Mouse (Mus musculus): ENCODE measurements around the gene Aloxe3. TPM values are rescaled to one million over a fixed set of nuclear protein-coding genes. Genes with fewer than 3 reads are reported as not detected.

Aloxe3 gene
- polyA plus RNA-seq (2016; fragmentation: Nextera tagmentation; extraction: Ambion mirVana): 0.26 and 0.28 TPM in 2 replicates

- Histone ChIP-seq H3K4me1 (peaks cover 41% of the 10 kb centered on the region), H3K27ac (peak within 1 kb of the TSS; percentile 64), H3K27me3 (ENCODE audit: poor library complexity, severe bottlenecking) (peaks cover 53% of the 10 kb centered on the region), H3K4me3 (peak within 1 kb of the TSS; percentile 84), H3K36me3 (replicated peaks) (no peaks in the 10 kb centered on the region), H3K9me3 (no peaks in the 10 kb centered on the region)
- no peak for DNase-seq (ENCODE audit: extremely low spot score, low spot score)
- WGBS: 1% methylated on average over 3 of the region's 3 CpGs
Measured at GRCm38 (mm10) chr11:69125852-69125918, at the start of gene Aloxe3. Aloxe3 (plus strand) TSS chr11:69125896.

GRCm38 (mm10) chr11:69076572-69076971 lies 49.1 kb upstream of the Aloxe3 start:
- Histone ChIP-seq H3K27me3 (ENCODE audit: poor library complexity, severe bottlenecking) (no peaks in the 10 kb centered on the region), H3K4me3 (no peak overlapping the region)
- 82% methylated on average over 5 of the region's 5 CpGs for WGBS

GRCm38 (mm10) chr11:69077316-69077715 lies 48.4 kb upstream of the Aloxe3 start:
- peaks cover 27% of the 10 kb centered on the region for H3K4me1 ChIP-seq
- 87% methylated on average over 9 of the region's 9 CpGs for WGBS
- no peaks in the 10 kb centered on the region for H3K36me3 ChIP-seq (replicated peaks)
- DNase-seq (ENCODE audit: extremely low spot score, low spot score): no peak
- H3K9me3 ChIP-seq: no peaks in the 10 kb centered on the region
- no peak overlapping the region for H3K4me3 ChIP-seq
- no peak overlapping the region for H3K27ac ChIP-seq
- no peaks in the 10 kb centered on the region for H3K27me3 ChIP-seq (ENCODE audit: poor library complexity, severe bottlenecking)

More at GRCm38 (mm10) chr11:69076572-69076971, 49.1 kb upstream of the Aloxe3 start:
- Histone ChIP-seq H3K27ac (no peak overlapping the region), H3K9me3 (no peaks in the 10 kb centered on the region), H3K36me3 (replicated peaks) (no peaks in the 10 kb centered on the region), H3K4me1 (peaks cover 35% of the 10 kb centered on the region)
- no peak for DNase-seq (ENCODE audit: extremely low spot score, low spot score)

- 86% methylated on average over 6 of the region's 6 CpGs for WGBS
- H3K27me3 ChIP-seq (ENCODE audit: poor library complexity, severe bottlenecking): no peaks in the 10 kb centered on the region
- H3K27ac ChIP-seq: no peak overlapping the region
- DNase-seq (ENCODE audit: extremely low spot score, low spot score): no peak
- H3K4me3 ChIP-seq: no peak overlapping the region
- H3K36me3 ChIP-seq (replicated peaks): no peaks in the 10 kb centered on the region
- H3K4me1 ChIP-seq: peaks cover 22% of the 10 kb centered on the region
- H3K9me3 ChIP-seq: no peaks in the 10 kb centered on the region
Measured at GRCm38 (mm10) chr11:69078041-69078440, 47.7 kb upstream of the Aloxe3 start.

GRCm38 (mm10) chr11:69078805-69079438 lies 46.8 kb upstream of the Aloxe3 start:
- H3K9me3 ChIP-seq: no peaks in the 10 kb centered on the region
- no peak overlapping the region for H3K27ac ChIP-seq
- no peak for DNase-seq (ENCODE audit: extremely low spot score, low spot score)
- H3K36me3 ChIP-seq (replicated peaks): no peaks in the 10 kb centered on the region
- no peak overlapping the region for H3K4me3 ChIP-seq
- no peaks in the 10 kb centered on the region for H3K27me3 ChIP-seq (ENCODE audit: poor library complexity, severe bottlenecking)
- peaks cover 16% of the 10 kb centered on the region for H3K4me1 ChIP-seq
- WGBS: 87% methylated on average over 5 of the region's 5 CpGs

- H3K27ac ChIP-seq: no peak overlapping the region
- no peak overlapping the region for H3K4me3 ChIP-seq
- WGBS: 87% methylated on average over 15 of the region's 15 CpGs
- H3K4me1 ChIP-seq: peaks cover 6% of the 10 kb centered on the region
- H3K9me3 ChIP-seq: no peaks in the 10 kb centered on the region
- no peak for DNase-seq (ENCODE audit: extremely low spot score, low spot score)
- no peaks in the 10 kb centered on the region for H3K36me3 ChIP-seq (replicated peaks)
- H3K27me3 ChIP-seq (ENCODE audit: poor library complexity, severe bottlenecking): no peaks in the 10 kb centered on the region
Measured at GRCm38 (mm10) chr11:69080102-69080854, 45.4 kb upstream of the Aloxe3 start.

GRCm38 (mm10) chr11:69080855-69081222 lies 44.9 kb upstream of the Aloxe3 start:
- H3K4me1 ChIP-seq: peaks cover 6% of the 10 kb centered on the region
- H3K27me3 ChIP-seq (ENCODE audit: poor library complexity, severe bottlenecking): no peaks in the 10 kb centered on the region
- no peak overlapping the region for H3K4me3 ChIP-seq
- H3K27ac ChIP-seq: no peak overlapping the region
- no peaks in the 10 kb centered on the region for H3K9me3 ChIP-seq
- no peak for DNase-seq (ENCODE audit: extremely low spot score, low spot score)
- 87% methylated on average over 8 of the region's 8 CpGs for WGBS
- no peaks in the 10 kb centered on the region for H3K36me3 ChIP-seq (replicated peaks)

GRCm38 (mm10) chr11:69081613-69082012 lies 44.1 kb upstream of the Aloxe3 start:
- 92% methylated on average over 7 of the region's 7 CpGs for WGBS
- Histone ChIP-seq H3K9me3 (no peaks in the 10 kb centered on the region), H3K4me3 (no peak overlapping the region), H3K27ac (no peak overlapping the region), H3K4me1 (peaks cover 7% of the 10 kb centered on the region), H3K36me3 (replicated peaks) (no peaks in the 10 kb centered on the region), H3K27me3 (ENCODE audit: poor library complexity, severe bottlenecking) (no peaks in the 10 kb centered on the region)
- no peak for DNase-seq (ENCODE audit: extremely low spot score, low spot score)

- no peak for DNase-seq (ENCODE audit: extremely low spot score, low spot score)
- Histone ChIP-seq H3K4me3 (no peak overlapping the region), H3K4me1 (peaks cover 39% of the 10 kb centered on the region), H3K36me3 (replicated peaks) (peaks cover 13% of the 10 kb centered on the region), H3K27ac (no peak overlapping the region), H3K27me3 (ENCODE audit: poor library complexity, severe bottlenecking) (no peaks in the 10 kb centered on the region), H3K9me3 (no peaks in the 10 kb centered on the region)
- whole genome bisulfite sequencing: 68% methylated on average over 6 of the region's 6 CpGs
Measured at GRCm38 (mm10) chr11:69085608-69086007, 40.1 kb upstream of the Aloxe3 start.

- no peaks in the 10 kb centered on the region for H3K27me3 ChIP-seq (ENCODE audit: poor library complexity, severe bottlenecking)
- 75% methylated on average over 6 of the region's 6 CpGs for WGBS
- no peak overlapping the region for H3K27ac ChIP-seq
- peaks cover 21% of the 10 kb centered on the region for H3K36me3 ChIP-seq (replicated peaks)
- H3K9me3 ChIP-seq: no peaks in the 10 kb centered on the region
- no peak for DNase-seq (ENCODE audit: extremely low spot score, low spot score)
- H3K4me1 ChIP-seq: peaks cover 39% of the 10 kb centered on the region
- no peak overlapping the region for H3K4me3 ChIP-seq
Measured at GRCm38 (mm10) chr11:69086390-69086789, 39.3 kb upstream of the Aloxe3 start.

- peak overlapping the region; percentile 62 for H3K27ac ChIP-seq
Measured at GRCm38 (mm10) chr11:69087082-69087481, 38.6 kb upstream of the Aloxe3 start.

GRCm38 (mm10) chr11:69087597-69087996 lies 38.1 kb upstream of the Aloxe3 start:
- no peak for DNase-seq (ENCODE audit: extremely low spot score, low spot score)
- peak overlapping the region; percentile 98 for H3K4me3 ChIP-seq
- H3K36me3 ChIP-seq (replicated peaks): peaks cover 30% of the 10 kb centered on the region
- WGBS: 68% methylated on average over 2 of the region's 2 CpGs
- peaks cover 43% of the 10 kb centered on the region for H3K4me1 ChIP-seq
- no peaks in the 10 kb centered on the region for H3K27me3 ChIP-seq (ENCODE audit: poor library complexity, severe bottlenecking)
- H3K27ac ChIP-seq: peak overlapping the region; percentile 98
- H3K9me3 ChIP-seq: no peaks in the 10 kb centered on the region

More at GRCm38 (mm10) chr11:69087082-69087481, 38.6 kb upstream of the Aloxe3 start:
- peaks cover 27% of the 10 kb centered on the region for H3K36me3 ChIP-seq (replicated peaks)
- H3K4me3 ChIP-seq: peak overlapping the region; percentile 16; the same call in 1 of the 2 replicates
- no peak for DNase-seq (ENCODE audit: extremely low spot score, low spot score)
- H3K27me3 ChIP-seq (ENCODE audit: poor library complexity, severe bottlenecking): no peaks in the 10 kb centered on the region
- H3K9me3 ChIP-seq: no peaks in the 10 kb centered on the region
- H3K4me1 ChIP-seq: peaks cover 43% of the 10 kb centered on the region
- WGBS: 39% methylated on average over 4 of the region's 4 CpGs

GRCm38 (mm10) chr11:69088103-69088855 lies 37.4 kb upstream of the Aloxe3 start, which contains the start of gene Vamp2:
Vamp2 (plus strand) TSS chr11:69088490.
- WGBS: 1% methylated on average over 59 of the region's 67 CpGs

More at GRCm38 (mm10) chr11:69088103-69088855, 37.4 kb upstream of the Aloxe3 start, which contains the start of gene Vamp2:
- H3K4me3 ChIP-seq: peak within 1 kb of the TSS; percentile 98
- peaks cover 43% of the 10 kb centered on the region for H3K4me1 ChIP-seq
- H3K27ac ChIP-seq: peak within 1 kb of the TSS; percentile 98
- peak; percentile 90 for DNase-seq (ENCODE audit: extremely low spot score, low spot score)
- no peaks in the 10 kb centered on the region for H3K27me3 ChIP-seq (ENCODE audit: poor library complexity, severe bottlenecking)
- H3K36me3 ChIP-seq (replicated peaks): peaks cover 33% of the 10 kb centered on the region
- H3K9me3 ChIP-seq: no peaks in the 10 kb centered on the region

Measured in forebrain, embryonic 10.5 days (tissue).